Mouse (Mus musculus) lung, postnatal 0 days (tissue): ENCODE measurements at regions not wholly inside any gene's neighbourhood (a gene's known extent, or its start where the extent isn't known, plus 50 kb on each side); places are given as distances from the start of the nearest gene placed in this dataset.

Experiments used
- CTCF ChIP-seq: IDR thresholded peaks from 2 replicates; pipeline ENCODE4 v1.5.1; 2016; ENCODE audit warnings: antibody characterized with exemption, mild to moderate bottlenecking
- EP300 ChIP-seq: IDR thresholded peaks from 2 replicates; pipeline ENCODE4 v1.6.1; 2016; ENCODE audit warnings: antibody characterized with exemption, mild to moderate bottlenecking, control low read depth

- TF ChIP-seq CTCF (no peak), EP300 (no peak)
These were observed 749.6 kb upstream of the Pabpc4l start for GRCm38 (mm10) chr3:47197584-47197983.
